Mouse (Mus musculus) large intestine, adult 2 months (tissue): ENCODE results near the gene Kel. TPM values are rescaled to one million over a fixed set of nuclear protein-coding genes. Genes with fewer than 3 reads are reported as not detected.

Experiments used
- DNase-seq: peaks from one replicate; pipeline ENCODE4 v3.0.0-alpha.2; 2012; ENCODE audit warnings: low read depth, low spot score
- WGBS: fragments of 180-500 bp; shearing (Covaris S2); methylation state at CpG from one replicate; pipeline ENCODE4 v1.1.7; 2018; 5-methylcytosine and 5-hydroxymethylcytosine counted together
- polyA plus RNA-seq: library from polyadenylated mRNA; depleted of rRNA; stranded (reverse); fragments of >200 nt; gene quantifications from 2 replicates; pipeline ENCODE4 v1.2.3, GENCODE M21; 2012; rRNA removed

Gene Kel
- polyA plus RNA-seq, 1 experiment, result not detected

- WGBS, result 86% methylated on average over 5 of the region's 5 CpGs
- DNase-seq, result no peak
Measured at GRCm38 (mm10) chr6:41653173-41653572, 51.0 kb downstream of the Kel start.

DNA sequence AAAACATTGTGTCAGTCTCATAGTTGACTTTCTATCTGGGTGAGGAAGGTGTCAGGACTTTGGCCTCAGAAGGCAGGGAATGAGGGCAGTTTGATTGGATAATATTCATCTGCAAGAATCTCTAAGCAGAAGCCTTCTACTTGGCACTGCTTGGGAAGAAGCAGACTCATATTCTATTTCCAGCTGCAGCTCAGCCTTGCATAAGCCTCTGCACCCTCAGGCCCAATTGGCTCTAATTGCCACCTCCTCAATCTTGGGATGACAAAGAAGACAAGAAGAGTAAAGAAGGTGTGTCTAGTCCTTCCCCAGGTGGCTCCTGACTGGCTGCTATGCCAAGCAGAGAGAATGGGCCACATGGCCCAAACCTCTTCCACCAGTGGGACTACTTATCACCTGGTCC, 57.5 kb downstream of the Kel start:
- DNase-seq, result no peak

DNA sequence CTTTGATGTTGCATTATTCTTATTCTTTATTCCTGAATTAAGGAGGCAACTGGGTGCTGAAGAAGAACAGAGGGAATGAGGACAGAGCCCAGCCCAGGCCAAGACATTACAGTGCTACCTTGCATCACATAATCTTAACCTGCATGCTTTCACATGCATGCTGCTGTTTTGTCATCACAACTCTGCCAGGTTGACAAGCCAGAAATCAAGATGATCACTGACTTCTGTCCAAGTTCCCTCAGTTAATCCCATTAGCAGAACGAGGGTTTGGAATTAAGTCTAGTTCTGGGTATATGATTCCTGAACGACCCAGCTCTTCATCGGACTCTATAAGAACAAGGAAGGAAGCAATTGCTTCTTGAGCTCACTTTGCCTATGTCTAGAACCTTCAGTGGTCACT, 57.9 kb downstream of the Kel start:
- WGBS, result 89% methylated on average over 3 of the region's 3 CpGs

DNA sequence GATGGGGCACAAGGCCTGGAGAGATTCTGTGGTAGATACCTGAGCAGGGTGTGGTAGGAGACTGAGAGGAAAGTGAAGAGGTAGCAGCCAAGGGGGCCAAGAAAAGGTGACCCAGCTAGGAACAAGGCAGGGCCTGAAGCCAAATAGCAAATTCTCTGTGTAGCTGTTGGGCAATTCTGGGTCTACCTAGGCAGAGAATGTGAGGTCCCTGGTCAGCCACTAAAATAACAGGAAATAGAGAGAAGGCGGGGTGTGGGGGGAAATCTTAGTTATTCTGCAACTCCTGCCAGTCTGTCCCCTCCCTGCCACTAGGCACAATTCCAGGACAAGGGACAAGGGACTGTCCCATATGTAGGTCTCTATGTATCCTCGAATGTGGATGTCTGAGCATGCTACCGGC, 60.9 kb downstream of the Kel start:
- DNase-seq, result no peak

More for the DNA sequence above, 57.9 kb downstream of the Kel start:
- DNase-seq, result no peak

DNA sequence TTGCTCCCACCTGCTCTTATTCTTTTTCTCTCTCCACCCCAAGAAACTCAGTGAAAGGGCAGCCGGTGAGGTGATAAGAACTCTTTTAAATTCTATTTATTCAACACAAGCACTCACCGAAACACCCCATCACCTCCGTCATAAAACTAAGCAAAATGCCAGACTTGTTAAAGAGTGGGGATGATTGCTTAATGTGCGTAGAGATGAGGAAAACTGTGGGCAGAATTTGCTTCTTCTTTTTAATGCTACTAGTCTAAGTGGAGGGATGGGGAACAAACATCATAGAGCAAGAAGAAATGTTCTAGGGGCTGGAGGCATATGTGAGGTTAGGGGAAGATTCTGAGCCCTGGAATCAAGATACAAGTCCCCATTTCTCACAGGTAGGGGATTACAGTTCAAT, 61.4 kb downstream of the Kel start:
- WGBS, result 32% methylated on average over 4 of the region's 4 CpGs

More for the DNA sequence above, 60.9 kb downstream of the Kel start:
- WGBS, result 37% methylated on average over 3 of the region's 3 CpGs

GRCm38 (mm10) chr6:41641173-41641866, 62.8 kb downstream of the Kel start:
- DNase-seq, result no peak
- 54% methylated on average over 6 of the region's 6 CpGs for WGBS

More for the DNA sequence above, 61.4 kb downstream of the Kel start:
- no peak for DNase-seq

DNA sequence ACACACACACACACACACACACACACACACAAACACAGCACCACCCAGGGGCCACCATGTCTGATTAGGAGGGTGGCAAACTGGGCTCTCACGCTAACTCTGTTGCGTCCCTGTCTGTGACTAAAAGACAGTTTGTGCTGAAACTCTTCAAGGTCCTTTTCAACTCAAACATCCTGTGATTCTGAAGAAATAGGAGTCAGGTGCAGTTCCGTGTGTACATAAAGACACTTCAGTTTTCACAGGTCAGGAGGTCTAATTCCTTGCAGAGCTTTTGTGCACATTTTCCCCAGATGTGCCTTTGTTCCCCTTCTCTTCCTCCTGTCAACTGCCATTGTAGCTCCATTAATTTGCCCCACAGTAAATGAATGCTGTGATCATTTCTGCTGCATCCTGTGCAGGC, 63.7 kb downstream of the Kel start:
- 73% methylated on average over 3 of the region's 3 CpGs for WGBS
- DNase-seq, result no peak

GRCm38 (mm10) chr6:41637927-41638506, 66.1 kb downstream of the Kel start:
- DNase-seq, result no peak

DNA sequence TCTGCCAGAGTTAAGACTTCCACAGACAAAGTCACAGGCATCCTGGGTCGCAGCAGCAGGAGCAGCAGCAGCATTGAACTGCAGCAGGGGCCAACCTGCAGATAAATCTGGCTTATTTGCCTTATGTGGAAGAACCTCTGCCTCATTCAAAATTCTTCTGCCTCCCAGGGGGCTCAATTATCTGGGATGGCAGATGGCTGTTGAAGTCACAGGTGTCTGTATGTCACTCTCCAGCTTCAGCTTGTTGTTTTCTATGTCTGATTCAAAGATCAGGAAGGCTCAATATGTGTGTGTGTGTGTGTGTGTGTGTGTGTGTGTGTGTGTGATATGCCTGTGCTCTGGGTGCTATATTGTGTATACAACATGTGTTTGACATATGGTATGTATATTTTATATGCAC, 66.7 kb downstream of the Kel start:
- 63% methylated on average over 1 of the region's 1 CpGs for WGBS
- no peak for DNase-seq

More at GRCm38 (mm10) chr6:41637927-41638506, 66.1 kb downstream of the Kel start:
- 57% methylated on average over 6 of the region's 6 CpGs for WGBS

Other genes with a start within 250 kb of the Kel start
- gene Prss1, start 245.4 kb downstream of the Kel start, polyA plus RNA-seq, result not detected in 2 replicates
- 1.3 and 1.9 TPM in 2 replicates for gene Prss2, start 182.6 kb downstream of the Kel start, polyA plus RNA-seq
- gene Ephb6, start 98.9 kb downstream of the Kel start, polyA plus RNA-seq, result 1.5 and 2.7 TPM in 2 replicates
- 0.06 TPM in 1 of 2 replicates, not detected in the other for gene Trpv6, start 67.9 kb downstream of the Kel start, polyA plus RNA-seq
- not detected in 2 replicates for gene Trpv5, start 23.6 kb downstream of the Kel start, polyA plus RNA-seq
- not detected in 2 replicates for gene Llcfc1, start 19.9 kb downstream of the Kel start, polyA plus RNA-seq
- gene Olfr459, start 70.8 kb upstream of the Kel start, polyA plus RNA-seq, result not detected in 2 replicates
- gene Pip, start 143.2 kb upstream of the Kel start, polyA plus RNA-seq, result not detected in 2 replicates
- gene Sval2, start 148.7 kb upstream of the Kel start, polyA plus RNA-seq, result not detected in 2 replicates
- 1.6 and 4.9 TPM in 2 replicates for gene Sval1, start 247.3 kb upstream of the Kel start, polyA plus RNA-seq